Mouse (Mus musculus): ENCODE measurements around the gene Gcnt2.
"Not testable (repeated sequence)": the region's sequence is repeated elsewhere in the genome, so short reads cannot be mapped to it uniquely, and the experiment has no call there.

DNA sequence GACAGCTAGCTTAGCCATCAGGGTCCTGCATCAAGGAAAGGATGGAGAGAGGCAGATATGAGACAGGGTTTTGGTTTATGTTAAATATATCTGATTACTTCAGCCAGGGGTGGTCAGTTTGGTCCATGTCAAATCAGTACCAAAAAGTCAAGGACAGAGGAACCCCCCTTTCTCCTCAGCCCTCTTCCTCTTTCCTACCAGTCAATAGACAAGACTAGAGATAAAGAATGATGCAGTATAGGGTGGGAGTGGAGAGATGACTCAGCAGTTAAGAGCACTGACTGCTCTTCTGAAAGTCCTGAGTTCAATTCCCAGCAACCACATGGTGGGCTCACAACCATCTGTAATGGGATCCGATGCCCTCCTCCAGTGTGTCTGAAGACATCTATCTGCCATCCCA, 31.8 kb downstream of the Gcnt2 start:
- TF ChIP-seq POLR2A, CTCF (IDR thresholded peaks at IDR 0.05; ENCODE audit: insufficient read depth, low read depth, low read length): not testable (repeated sequence)

Data from olfactory bulb, adult 2 months (tissue).